Mouse (Mus musculus) right cerebral cortex, postnatal 4 days (tissue): ENCODE data around the gene Fbxl17.

Experiments used
- DNase-seq: peaks from one replicate; pipeline ENCODE4 v3.0.0-alpha.2; 2022

Fbxl17 gene

GRCm38 (mm10) chr17:63087265-63087664, 412.6 kb downstream of the Fbxl17 start:
- no peak for DNase-seq

DNA sequence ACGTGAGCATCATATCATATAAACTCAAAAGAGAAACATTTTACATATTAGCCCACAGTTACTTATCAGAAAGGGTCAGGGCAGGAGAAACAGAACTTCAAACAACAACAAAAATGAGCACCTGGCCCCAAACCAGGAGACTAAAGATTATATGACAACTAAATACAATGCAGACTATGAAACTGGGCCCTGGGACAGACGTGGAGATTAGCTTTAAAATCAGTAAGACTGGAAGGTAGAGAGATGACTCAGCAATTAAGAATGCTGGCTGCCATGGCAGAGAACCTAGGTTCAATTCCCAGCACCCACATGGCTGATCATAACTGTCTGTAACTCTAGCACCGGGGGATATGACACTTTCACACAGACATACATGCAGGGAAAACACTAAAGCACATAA, 413.3 kb downstream of the Fbxl17 start:
- DNase-seq: no peak

DNA sequence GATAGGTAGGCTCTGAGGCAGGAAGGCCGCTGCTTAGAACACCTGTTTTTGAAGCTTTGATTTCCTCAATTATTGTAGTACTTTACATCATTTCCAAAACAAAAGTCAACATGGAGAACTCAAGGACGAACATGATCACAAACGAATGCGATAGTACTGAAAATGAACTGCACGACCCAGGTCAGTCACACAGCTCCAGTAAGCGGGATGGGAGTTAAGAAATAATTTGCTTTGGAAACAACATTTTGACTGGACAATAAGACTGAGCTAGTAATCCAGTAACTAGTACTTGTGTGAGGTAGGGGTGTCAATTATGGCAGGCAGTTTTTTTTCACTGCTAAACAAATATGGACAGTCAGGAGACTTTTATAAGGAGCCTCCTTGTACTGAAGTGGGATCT, 414.6 kb downstream of the Fbxl17 start:
- no peak for DNase-seq

DNA sequence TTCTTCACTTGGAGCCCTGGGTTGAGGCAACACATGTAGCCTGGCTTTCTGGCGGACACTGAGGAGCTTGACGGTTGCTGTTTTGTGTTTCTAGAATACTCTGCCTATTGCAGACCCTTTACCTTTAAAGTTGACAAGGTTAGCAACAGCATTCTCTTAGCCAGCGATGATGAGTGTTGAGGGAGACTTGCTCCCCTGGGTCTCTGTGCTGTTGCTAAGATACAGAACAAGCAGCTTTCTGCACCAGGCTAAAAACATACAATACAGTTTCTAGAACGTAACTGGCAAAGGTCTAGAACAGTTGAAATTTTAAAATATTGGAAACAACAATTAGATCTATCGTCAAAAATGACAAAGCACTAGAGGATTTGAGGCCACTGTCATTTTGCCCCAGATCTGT, 420.7 kb downstream of the Fbxl17 start:
- no peak for DNase-seq

DNA sequence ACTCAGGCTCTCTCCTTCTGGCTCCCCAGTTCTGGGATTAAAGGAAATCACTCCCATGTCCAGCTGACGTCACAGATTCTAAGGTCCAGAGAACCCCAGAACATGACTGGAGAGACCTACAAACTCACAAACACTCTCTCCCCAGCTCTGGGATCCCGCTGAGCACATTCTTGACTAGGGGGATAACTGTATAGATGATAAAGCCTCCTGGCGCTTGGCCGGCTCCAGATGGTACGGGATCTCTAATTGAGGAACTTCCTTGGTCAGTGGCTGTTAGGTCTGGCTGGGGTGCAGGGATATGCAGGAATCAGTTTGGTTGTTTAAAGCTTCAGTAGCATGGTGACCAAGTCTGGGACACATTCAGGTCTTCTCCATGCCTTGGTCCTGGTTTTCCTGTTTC, 422.3 kb downstream of the Fbxl17 start:
- no peak for DNase-seq

DNA sequence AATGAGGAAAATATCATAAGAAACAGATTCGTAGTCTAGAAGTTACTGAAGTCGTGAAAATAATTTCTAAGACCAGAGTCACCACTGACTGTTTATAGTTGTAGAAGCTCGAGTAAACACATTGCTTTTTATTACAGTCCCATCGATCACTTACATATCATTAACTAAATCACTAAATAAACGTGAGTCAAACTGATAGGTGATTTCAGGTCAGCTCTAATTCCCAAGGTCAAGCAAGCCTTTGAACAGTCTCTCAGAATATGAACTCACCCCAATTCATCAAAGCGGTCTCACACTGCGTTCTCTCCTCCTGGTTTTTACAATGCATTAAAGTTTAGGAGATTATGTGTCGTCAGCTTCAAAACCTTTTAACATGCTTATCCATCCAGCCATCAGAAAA, 423.2 kb downstream of the Fbxl17 start:
- DNase-seq: no peak

- no peak for DNase-seq
Observed at GRCm38 (mm10) chr17:63076037-63076426, 423.8 kb downstream of the Fbxl17 start.

DNA sequence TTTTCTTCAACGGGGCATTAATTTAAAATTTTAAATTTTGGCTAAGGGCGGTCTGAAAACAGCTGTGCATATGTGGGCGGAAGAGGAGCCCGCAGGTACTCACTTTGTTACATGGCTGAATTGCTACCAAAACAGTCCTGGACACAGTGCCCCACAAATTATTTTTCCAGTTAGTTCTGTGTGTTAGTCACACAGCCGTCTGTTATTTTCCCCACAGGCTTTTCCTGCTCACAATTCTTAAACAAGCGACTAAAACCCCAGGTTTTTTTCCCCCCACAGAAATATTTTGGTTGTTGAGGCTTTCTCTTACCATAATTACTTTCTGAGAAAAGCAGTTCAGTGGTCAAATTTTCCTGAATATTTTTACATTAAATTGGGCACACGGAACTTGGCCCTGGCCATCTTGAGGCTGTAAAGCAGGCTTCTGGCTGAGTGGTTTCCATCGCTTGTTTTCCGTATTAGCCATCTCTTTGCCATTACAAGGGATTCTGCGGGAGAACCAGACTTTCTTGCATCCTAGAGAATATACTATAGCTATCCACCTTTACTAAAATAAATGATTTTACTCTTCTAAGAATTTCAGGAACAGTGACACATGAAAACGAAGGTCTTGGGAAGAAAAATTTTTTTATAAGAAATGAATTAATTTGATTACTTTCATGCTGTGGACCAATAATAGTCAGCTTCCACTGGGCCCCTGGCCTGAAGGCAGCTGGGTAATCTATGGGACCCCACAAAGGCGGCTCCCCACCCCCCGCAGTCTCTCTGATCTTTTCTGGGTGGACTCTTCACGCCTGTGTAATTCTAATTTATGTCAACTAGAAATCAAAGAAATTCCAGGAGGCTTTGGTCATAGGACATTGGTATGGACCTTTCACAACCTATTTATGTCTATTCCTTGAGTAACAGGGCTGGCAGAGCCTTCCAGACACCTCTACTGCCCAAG, 424.5 kb downstream of the Fbxl17 start:
- no peak for DNase-seq

GRCm38 (mm10) chr17:63073342-63073741, 426.5 kb downstream of the Fbxl17 start:
- no peak for DNase-seq

- DNase-seq: no peak
Observed at GRCm38 (mm10) chr17:63071134-63071923, 428.5 kb downstream of the Fbxl17 start.

DNA sequence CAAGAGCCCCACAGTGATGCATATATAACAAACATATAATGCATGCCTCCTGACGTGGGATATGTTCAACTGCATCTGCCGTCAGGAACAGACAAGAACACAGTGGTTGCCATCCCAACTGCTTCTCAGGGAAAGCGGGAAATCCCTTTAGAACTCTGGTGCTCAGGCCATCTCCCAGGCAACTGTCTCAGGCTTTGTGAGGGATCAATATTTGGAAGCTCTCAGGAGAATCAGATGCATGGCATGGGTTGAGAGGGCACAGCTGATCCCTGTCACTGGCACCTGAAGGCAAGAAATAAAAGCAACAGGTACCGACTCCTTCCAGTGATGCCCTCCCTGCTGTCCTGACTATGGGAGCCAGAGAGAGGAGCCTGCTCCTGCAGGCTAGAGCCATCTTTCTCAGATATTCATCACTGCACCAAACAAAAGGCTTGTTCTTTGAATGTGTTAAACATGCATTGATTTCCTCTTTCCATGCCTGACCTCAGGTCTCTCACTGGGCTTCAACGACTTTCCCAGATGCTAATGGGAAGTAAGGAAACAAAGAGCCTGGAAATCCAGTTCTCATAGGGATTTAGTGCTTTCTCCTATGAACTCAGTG, 429.6 kb downstream of the Fbxl17 start:
- no peak for DNase-seq

- DNase-seq: no peak
Observed at GRCm38 (mm10) chr17:63062785-63063184, 437.0 kb downstream of the Fbxl17 start.

DNA sequence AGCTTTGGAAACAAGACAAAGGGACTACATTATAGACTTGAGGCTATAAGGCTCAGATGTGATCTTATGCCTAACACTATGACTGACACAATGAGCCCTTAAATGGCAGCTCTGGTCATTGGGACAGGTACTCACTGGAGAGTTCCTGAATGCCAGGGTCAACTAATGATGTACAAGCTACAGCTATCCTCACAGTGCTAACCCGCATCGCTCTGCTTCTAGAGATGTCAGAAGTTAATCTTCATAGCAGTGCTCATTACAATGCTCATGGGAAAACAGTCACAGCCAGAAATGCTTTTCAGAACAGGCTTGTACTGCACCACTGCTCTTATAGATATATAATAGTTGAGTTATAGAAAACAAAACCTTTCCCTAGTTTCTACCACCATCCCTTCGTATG, 438.0 kb downstream of the Fbxl17 start:
- DNase-seq: no peak

- no peak for DNase-seq
Observed at GRCm38 (mm10) chr17:63060814-63061213, 439.0 kb downstream of the Fbxl17 start.

DNA sequence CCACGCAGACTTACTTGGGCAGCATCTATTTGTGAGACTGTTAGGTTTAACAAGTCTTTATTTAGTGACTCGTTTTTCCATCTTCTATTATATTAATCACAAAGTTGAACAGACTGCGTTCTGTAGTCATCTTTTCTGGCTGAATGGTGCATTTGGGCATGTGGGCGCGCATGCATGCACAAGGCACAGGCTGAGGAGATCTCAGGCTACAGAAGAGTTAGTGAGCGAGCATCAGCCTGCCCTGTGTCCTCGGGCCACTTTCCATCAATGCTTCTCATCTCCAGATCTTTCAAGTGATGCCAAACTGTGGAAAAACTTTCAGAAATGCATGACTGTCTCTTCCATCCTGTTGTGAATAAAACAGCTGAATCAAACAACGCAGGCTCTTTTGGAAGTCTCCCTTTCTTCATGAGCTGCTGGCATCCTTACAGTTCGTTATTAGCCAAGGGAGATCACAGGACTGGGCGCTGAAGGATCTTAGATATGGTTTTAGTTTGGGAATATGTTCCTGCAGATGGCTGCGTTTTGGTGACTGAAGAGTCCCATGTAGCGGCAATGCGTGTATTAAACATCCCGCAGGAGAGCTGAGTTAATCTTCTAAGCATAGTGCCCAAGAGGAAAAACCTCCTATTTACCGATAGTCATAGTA, 442.0 kb downstream of the Fbxl17 start:
- DNase-seq: no peak

DNA sequence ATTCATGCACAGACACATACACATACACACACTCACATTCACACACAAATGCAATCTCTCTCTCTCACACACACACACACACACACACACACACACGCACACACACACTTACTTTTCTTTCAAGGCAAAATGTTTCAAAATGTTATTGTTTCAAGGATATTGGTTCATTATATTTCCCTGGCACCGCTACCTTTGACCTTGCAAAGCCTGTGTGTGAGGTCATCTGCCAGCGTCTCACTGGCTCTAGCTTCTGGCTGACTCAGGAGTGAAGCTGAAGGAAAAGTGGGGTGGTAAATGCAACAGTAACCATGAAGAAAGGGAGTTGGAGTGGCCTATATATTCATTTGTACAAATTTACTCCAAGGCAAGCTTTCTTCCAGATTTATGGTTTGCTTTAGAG, 442.8 kb downstream of the Fbxl17 start:
- DNase-seq: no peak

DNA sequence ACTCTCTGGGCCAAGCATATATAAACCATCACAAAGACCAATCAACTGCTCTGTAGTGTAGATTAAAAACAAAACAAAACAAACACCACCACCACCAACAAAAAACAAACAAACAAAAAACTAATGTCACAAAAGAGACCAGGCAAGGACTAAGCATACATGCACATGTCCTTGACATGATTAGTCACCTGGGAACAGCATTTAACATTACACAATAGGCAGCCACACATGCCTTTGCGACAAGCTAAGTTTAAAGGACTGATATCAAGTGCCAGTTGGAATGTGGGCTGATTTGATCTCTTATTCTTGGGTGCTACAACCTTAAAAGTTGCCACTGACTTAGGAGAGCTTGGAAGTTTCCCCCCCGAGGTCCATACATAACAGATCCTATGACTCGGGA, 446.5 kb downstream of the Fbxl17 start:
- DNase-seq: no peak

DNA sequence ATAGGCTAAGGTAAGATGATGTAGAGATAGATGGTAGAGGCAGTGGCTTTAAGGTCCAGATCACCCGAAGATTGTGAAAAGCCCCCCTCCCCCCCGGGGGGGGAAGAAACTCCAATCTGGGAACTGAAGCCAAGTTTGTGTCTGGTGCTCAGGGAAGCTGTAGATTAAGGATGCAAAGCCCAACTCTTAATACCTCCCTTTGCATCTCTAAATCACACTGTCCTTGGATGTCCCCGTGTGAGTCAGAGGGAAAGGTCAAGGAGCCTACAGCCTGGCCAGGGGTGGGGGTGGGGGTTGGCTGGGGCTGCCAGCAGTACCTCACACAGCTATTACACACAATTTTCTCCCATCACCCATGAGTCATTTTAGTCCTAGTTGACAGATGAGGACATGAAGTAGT, 453.4 kb downstream of the Fbxl17 start:
- DNase-seq: no peak

DNA sequence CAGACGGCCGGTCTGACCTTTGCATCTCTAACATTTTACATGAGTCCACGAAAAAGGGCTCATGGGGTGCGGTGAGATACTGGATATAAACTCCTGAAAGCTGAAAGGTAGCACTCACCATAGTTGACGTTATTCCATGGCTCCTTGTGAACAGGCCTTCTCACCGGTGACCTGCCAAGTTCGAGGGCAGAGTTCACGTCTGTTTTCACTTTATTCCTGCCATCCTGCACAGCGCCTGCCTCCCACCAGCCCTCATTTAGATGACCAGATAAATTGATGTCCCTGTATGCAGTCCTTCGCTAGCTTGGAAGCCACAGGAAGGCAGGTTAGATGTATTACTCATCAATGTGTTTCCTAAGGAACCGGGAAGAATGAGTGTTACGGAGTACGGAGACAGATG, 454.5 kb downstream of the Fbxl17 start:
- no peak for DNase-seq

- DNase-seq: no peak
Observed at GRCm38 (mm10) chr17:63043046-63043675, 456.7 kb downstream of the Fbxl17 start.

- DNase-seq: no peak
Observed at GRCm38 (mm10) chr17:63037562-63037961, 462.3 kb downstream of the Fbxl17 start.

DNA sequence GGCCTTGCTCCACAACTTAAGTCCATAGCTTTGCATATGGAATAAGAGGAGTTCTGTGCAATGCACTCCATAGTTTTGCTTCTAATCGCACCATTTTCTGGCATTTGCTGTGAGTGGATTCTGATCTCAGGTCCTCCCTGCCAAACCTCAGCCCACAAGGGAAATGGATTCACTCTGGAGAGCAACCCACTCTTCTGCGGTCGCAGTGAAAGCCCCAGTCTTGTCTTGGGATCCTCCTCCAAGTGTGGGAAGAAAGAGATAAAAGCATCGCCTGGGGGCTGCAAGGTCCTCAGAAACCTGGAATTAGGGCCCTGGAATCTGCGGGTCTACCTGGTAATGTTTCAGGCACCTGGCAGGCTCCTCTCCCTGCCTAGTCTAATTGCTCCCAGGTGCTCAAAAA, 466.7 kb downstream of the Fbxl17 start:
- DNase-seq: no peak

GRCm38 (mm10) chr17:63029105-63029504, 470.7 kb downstream of the Fbxl17 start:
- DNase-seq: no peak
